In the genomic region with DNA sequence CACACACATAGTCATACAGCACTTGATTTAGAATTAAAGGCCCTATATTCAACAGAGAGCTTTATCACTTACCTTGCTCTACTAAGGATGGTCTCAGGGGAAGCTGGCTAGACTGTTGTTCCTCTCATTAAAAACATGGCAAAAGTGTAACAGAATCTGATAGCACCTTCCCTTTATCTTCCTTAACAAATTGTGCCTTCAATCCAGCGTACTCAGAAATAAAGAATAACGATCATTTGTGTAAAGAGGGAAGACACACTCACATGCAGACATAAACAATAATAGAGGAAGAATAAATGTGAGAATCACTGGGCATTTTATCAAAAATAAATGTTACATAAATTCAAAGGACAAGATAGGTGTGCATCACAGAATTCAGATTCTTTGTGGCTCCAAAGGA, we compare ENCODE assay signal across 8 mouse cellular contexts. TPM values are rescaled to one million over a fixed set of nuclear protein-coding genes. Genes with fewer than 3 reads are reported as not detected.
DNase-seq lines count a peak whose midpoint lies in the region; ATAC-seq lines count a peak whose summit lies in the region.

A gene (plus strand): TSS at position 301 of the 400 bp plus-strand sequence.

- H3K9me3 ChIP-seq in kidney, embryonic 14.5 days (ENCODE audit: control insufficient read depth, low read length), result no peaks in the 10 kb centered on the region
- no peaks in the 10 kb centered on the region for H3K9me3 ChIP-seq in embryonic facial prominence, embryonic 14.5 days (ENCODE audit: control insufficient read depth, low read length)
- no peaks in the 10 kb centered on the region for H3K9me3 ChIP-seq in hindbrain, embryonic 10.5 days
- no peaks in the 10 kb centered on the region for H3K9me3 ChIP-seq in liver, embryonic 13.5 days (replicated peaks)

- H3K27me3 ChIP-seq in kidney, embryonic 14.5 days (ENCODE audit: control insufficient read depth, insufficient read depth, low read length), result 0 out of 2 replicates have a peak, but pooled peaks cover 2% of the 10 kb centered on the region
- no peaks in the 10 kb centered on the region for H3K27me3 ChIP-seq in embryonic facial prominence, embryonic 14.5 days (replicated peaks; ENCODE audit: control insufficient read depth, insufficient read depth, low read length)
- H3K27me3 ChIP-seq in hindbrain, embryonic 10.5 days (ENCODE audit: insufficient read depth, poor library complexity, severe bottlenecking), result no peaks in the 10 kb centered on the region
- peaks cover 5% of the 10 kb centered on the region; the same call in 1 of the 2 replicates for H3K27me3 ChIP-seq in liver, embryonic 13.5 days

- 98% methylated on average over 2 of the region's 2 CpGs for WGBS in kidney, embryonic 14.5 days
- WGBS in embryonic facial prominence, embryonic 14.5 days, result 94% methylated on average over 2 of the region's 2 CpGs
- 92% methylated on average over 2 of the region's 2 CpGs for WGBS in hindbrain, embryonic 10.5 days
- 67% methylated on average over 2 of the region's 2 CpGs for WGBS in liver, embryonic 13.5 days (ENCODE audit: insufficient replicate concordance)

- H3K4me1 ChIP-seq in kidney, embryonic 14.5 days (ENCODE audit: control insufficient read depth, insufficient read depth, low read length), result peaks cover 15% of the 10 kb centered on the region
- peaks cover 9% of the 10 kb centered on the region for H3K4me1 ChIP-seq in embryonic facial prominence, embryonic 14.5 days (ENCODE audit: control insufficient read depth, insufficient read depth, low read length)
- peaks cover 59% of the 10 kb centered on the region for H3K4me1 ChIP-seq in hindbrain, embryonic 10.5 days (replicated peaks)
- peaks cover 52% of the 10 kb centered on the region for H3K4me1 ChIP-seq in liver, embryonic 13.5 days (replicated peaks)

- ATAC-seq in kidney, embryonic 14.5 days (ENCODE audit: low FRiP score, low TSS enrichment), result no peak
- no peak for ATAC-seq in embryonic facial prominence, embryonic 14.5 days (ENCODE audit: low read depth)
- ATAC-seq in liver, embryonic 13.5 days (ENCODE audit: low read depth), result no peak

- H3K4me2 ChIP-seq in kidney, embryonic 14.5 days (replicated peaks; ENCODE audit: low read depth, low read length), result peak within 1 kb of the TSS; percentile 92
- peak within 1 kb of the TSS; percentile 97 for H3K4me2 ChIP-seq in embryonic facial prominence, embryonic 14.5 days (ENCODE audit: low read depth, low read length)
- peak within 1 kb of the TSS; percentile 96 for H3K4me2 ChIP-seq in liver, embryonic 13.5 days

- no peaks in the 10 kb centered on the region for H3K36me3 ChIP-seq in kidney, embryonic 14.5 days (ENCODE audit: control insufficient read depth, insufficient read depth, low read length)
- no peaks in the 10 kb centered on the region for H3K36me3 ChIP-seq in embryonic facial prominence, embryonic 14.5 days (ENCODE audit: control insufficient read depth, insufficient read depth, low read length)
- H3K36me3 ChIP-seq in hindbrain, embryonic 10.5 days, result no peaks in the 10 kb centered on the region
- H3K36me3 ChIP-seq in liver, embryonic 13.5 days, result no peaks in the 10 kb centered on the region

- H3K9ac ChIP-seq in kidney, embryonic 14.5 days (ENCODE audit: low read depth, low read length), result no peak within 1 kb of the TSS
- H3K9ac ChIP-seq in embryonic facial prominence, embryonic 14.5 days (ENCODE audit: low read depth, low read length), result no peak within 1 kb of the TSS
- peak within 1 kb of the TSS; percentile 72 for H3K9ac ChIP-seq in liver, embryonic 13.5 days

- H3K4me3 ChIP-seq in kidney, embryonic 14.5 days (ENCODE audit: low read length), result peak within 1 kb of the TSS; percentile 72
- H3K4me3 ChIP-seq in embryonic facial prominence, embryonic 14.5 days (ENCODE audit: low read depth, low read length), result peak within 1 kb of the TSS; percentile 74
- peak within 1 kb of the TSS; percentile 94 for H3K4me3 ChIP-seq in hindbrain, embryonic 10.5 days
- peak within 1 kb of the TSS; percentile 76 for H3K4me3 ChIP-seq in liver, embryonic 13.5 days (replicated peaks)

- H3K27ac ChIP-seq in kidney, embryonic 14.5 days (ENCODE audit: low read depth, low read length), result no peak within 1 kb of the TSS
- H3K27ac ChIP-seq in embryonic facial prominence, embryonic 14.5 days (replicated peaks; ENCODE audit: low read depth, low read length), result no peak within 1 kb of the TSS; the same call in 1 of the 2 replicates
- H3K27ac ChIP-seq in hindbrain, embryonic 10.5 days, result peak within 1 kb of the TSS; percentile 93; the same call in 1 of the 2 replicates
- H3K27ac ChIP-seq in liver, embryonic 13.5 days, result no peak within 1 kb of the TSS

- no peak for DNase-seq in kidney, postnatal 25 days
- DNase-seq in embryonic facial prominence, embryonic 14.5 days (ENCODE audit: low spot score), result no peak
- DNase-seq in hindbrain, embryonic 10.5 days (ENCODE audit: low spot score), result no peak
- no peak for DNase-seq in liver, embryonic 13.5 days
- DNase-seq in ovary, postnatal 36 days (ENCODE audit: low spot score), result no peak
- no peak for DNase-seq in kidney, postnatal 14 days
- DNase-seq in embryo, embryonic 9.5 days (ENCODE audit: extremely low spot score), result no peak

RNA-seq across cellular contexts. Expression of the gene that starts here (rescaled TPM):
- polyA plus RNA-seq in kidney, embryonic 14.5 days (2014; fragmentation: Nextera tagmentation; extraction: Ambion mirVana), result 4.4 and 7.4 TPM in 2 replicates
- polyA plus RNA-seq in embryonic facial prominence, embryonic 14.5 days (2014; fragmentation: Nextera tagmentation; extraction: Ambion mirVana), result 12.8 and 14.8 TPM in 2 replicates
- polyA plus RNA-seq in hindbrain, embryonic 10.5 days (2016; fragmentation: Nextera tagmentation; extraction: Ambion mirVana), result 17.5 and 23.9 TPM in 2 replicates
- 1.1 and 1.3 TPM in 2 replicates for polyA plus RNA-seq in liver, embryonic 13.5 days (2015; fragmentation: Nextera tagmentation; extraction: Ambion mirVana)
